Mouse (Mus musculus) skeletal muscle tissue, adult 2 months (tissue): Measurements from ENCODE around the gene Cd4.
A peak's percentile ranks its signal among the peaks of the same experiment; 100 is the strongest.

ENCODE experiments used
- DNase-seq: peaks from one replicate; pipeline ENCODE4 v3.0.0-alpha.2; 2012; ENCODE audit warnings: low read depth, low spot score

Gene Cd4

GRCm38 (mm10) chr6:124885956-124886381, 2.1 kb downstream of the Cd4 start:
- DNase-seq = no peak

GRCm38 (mm10) chr6:124884714-124885500, 3.1 kb downstream of the Cd4 start:
- no peak for DNase-seq

GRCm38 (mm10) chr6:124883351-124883750, 4.7 kb downstream of the Cd4 start:
- no peak for DNase-seq

- no peak for DNase-seq
Observed at GRCm38 (mm10) chr6:124881821-124882220, 6.2 kb downstream of the Cd4 start.

- DNase-seq = no peak
Observed at GRCm38 (mm10) chr6:124879390-124879789, 8.6 kb downstream of the Cd4 start.

- no peak for DNase-seq
Observed at GRCm38 (mm10) chr6:124874348-124874747, 13.7 kb downstream of the Cd4 start.

- DNase-seq = no peak
Observed at GRCm38 (mm10) chr6:124866560-124866959, 21.5 kb downstream of the Cd4 start.

- no peak for DNase-seq
Observed at GRCm38 (mm10) chr6:124865766-124866362, 22.2 kb downstream of the Cd4 start.

- DNase-seq = no peak
Observed at GRCm38 (mm10) chr6:124863658-124864298, 24.2 kb downstream of the Cd4 start, which contains the start of gene Gpr162. Gpr162 (minus strand) TSS chr6:124863983.

GRCm38 (mm10) chr6:124863125-124863657, 24.8 kb downstream of the Cd4 start:
- no peak for DNase-seq

- no peak for DNase-seq
Observed at GRCm38 (mm10) chr6:124862406-124863124, 25.5 kb downstream of the Cd4 start.

- DNase-seq = no peak
Observed at GRCm38 (mm10) chr6:124861802-124862201, 26.2 kb downstream of the Cd4 start.

GRCm38 (mm10) chr6:124861266-124861665, 26.8 kb downstream of the Cd4 start:
- no peak for DNase-seq

- DNase-seq = no peak
Observed at GRCm38 (mm10) chr6:124860511-124860910, 27.5 kb downstream of the Cd4 start.

GRCm38 (mm10) chr6:124859725-124860124, 28.3 kb downstream of the Cd4 start:
- DNase-seq = peak; percentile 53

GRCm38 (mm10) chr6:124858561-124859318, 29.3 kb downstream of the Cd4 start:
- DNase-seq = no peak

GRCm38 (mm10) chr6:124857840-124858530, 30.0 kb downstream of the Cd4 start:
- DNase-seq = no peak

- peak; percentile 41 for DNase-seq
Observed at GRCm38 (mm10) chr6:124856916-124857839, 30.8 kb downstream of the Cd4 start, which contains the start of gene P3h3. P3h3 (minus strand) TSS chr6:124857752.

- no peak for DNase-seq
Observed at GRCm38 (mm10) chr6:124856321-124856720, 31.7 kb downstream of the Cd4 start.
